Mouse (Mus musculus): ENCODE measurements around the gene Crabp2. TPM values are rescaled to one million over a fixed set of nuclear protein-coding genes. Genes with fewer than 3 reads are reported as not detected.

The Crabp2 gene
- polyA plus RNA-seq, 1 experiment from 2014 or later = 67.1 TPM

DNA sequence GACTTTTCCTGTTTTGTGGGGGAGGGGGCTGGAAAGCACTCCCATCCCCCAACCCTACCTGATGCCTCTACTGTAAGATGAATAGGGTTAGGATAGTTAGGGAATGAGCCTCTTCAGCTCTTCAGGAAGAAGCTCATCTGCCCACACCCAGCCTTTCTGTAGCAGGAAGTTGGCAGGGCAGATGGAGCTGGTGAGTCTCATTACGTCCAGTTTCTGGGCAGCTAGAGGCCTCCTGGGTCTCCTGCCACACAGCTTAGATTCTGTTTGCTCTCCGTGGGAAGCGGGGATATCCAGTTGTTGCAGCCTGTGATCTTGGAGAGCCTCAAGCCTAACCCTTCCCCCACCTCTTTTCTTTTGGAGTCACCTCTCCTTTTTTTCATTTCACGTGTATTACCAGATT is 38.6 kb upstream of the Crabp2 start:
- ATAC-seq = no peak
- Histone ChIP-seq H3K9ac (peak overlapping the region; percentile 51), H3K4me3 (peak overlapping the region; percentile 39)

DNA sequence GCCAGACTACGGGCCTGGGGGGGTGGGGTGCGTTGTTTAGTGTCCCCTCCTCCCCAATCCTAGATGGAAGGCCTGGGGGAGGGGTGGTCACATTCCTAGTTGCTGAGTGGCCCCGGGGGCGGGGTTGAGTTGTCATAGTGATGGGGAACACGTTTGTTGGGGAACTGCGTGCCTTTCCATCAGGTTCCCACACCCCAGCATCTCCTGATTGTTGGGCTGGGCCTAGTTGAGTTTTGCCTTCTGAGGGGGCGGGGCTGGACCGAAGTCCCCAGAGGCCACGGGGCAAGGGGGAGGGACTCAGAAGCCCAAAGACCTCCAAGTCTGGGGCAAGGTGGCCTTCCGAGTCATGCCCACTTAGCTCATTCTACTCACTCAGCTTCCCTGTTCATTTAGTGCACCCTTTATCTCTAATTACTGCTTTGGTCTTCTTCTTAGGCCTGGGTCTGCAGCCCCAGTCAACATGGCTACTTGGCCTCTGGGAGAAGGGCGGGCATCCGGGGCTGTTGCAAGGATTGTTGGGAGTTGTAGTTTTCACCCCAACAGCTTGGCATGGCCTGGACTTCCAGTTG is 37.8 kb upstream of the Crabp2 start:
- Histone ChIP-seq H3K36me3 (ENCODE audit: poor library complexity, severe bottlenecking) (peaks cover 28% of the 10 kb centered on the region), H3K4me2 (peak overlapping the region; percentile 97), H3K9me3 (replicated peaks) (no peaks in the 10 kb centered on the region), H3K27me3 (no peaks in the 10 kb centered on the region), H3K27ac (peak overlapping the region; percentile 76), H3K4me3 (peak overlapping the region; percentile 39), H3K4me1 (peaks cover 51% of the 10 kb centered on the region), H3K9ac (peak overlapping the region; percentile 51)
- ATAC-seq = no peak
- 4% methylated on average over 12 of the region's 12 CpGs for WGBS

More for the DNA sequence above, 38.6 kb upstream of the Crabp2 start:
- Histone ChIP-seq H3K27ac (peak overlapping the region; percentile 76; the same call in 1 of the 2 replicates), H3K4me2 (peak overlapping the region; percentile 97), H3K4me1 (peaks cover 51% of the 10 kb centered on the region), H3K9me3 (replicated peaks) (no peaks in the 10 kb centered on the region), H3K27me3 (no peaks in the 10 kb centered on the region), H3K36me3 (ENCODE audit: poor library complexity, severe bottlenecking) (peaks cover 20% of the 10 kb centered on the region)
- WGBS = 5% methylated on average over 4 of the region's 4 CpGs

DNA sequence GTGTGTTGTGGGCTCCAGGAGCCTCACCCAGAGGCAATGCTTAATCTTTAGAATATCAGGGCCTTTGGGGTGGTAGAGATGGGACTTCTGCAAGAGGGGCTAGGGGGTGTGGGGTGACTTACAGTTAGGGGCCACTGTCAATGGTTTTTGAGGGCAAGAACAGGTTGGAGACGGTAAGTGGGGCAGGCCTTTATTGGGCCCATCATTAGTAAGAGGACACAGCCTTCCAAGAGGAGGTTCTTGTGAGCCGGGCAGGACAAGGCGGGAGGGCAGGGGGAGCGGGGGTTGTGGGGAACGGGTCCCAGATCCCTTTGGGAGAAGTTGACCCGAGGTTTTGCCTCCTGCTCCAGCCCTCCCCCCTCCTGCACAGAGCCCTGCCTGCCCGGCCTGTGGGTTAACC is 35.0 kb upstream of the Crabp2 start:
- WGBS = 90% methylated on average over 7 of the region's 7 CpGs

DNA sequence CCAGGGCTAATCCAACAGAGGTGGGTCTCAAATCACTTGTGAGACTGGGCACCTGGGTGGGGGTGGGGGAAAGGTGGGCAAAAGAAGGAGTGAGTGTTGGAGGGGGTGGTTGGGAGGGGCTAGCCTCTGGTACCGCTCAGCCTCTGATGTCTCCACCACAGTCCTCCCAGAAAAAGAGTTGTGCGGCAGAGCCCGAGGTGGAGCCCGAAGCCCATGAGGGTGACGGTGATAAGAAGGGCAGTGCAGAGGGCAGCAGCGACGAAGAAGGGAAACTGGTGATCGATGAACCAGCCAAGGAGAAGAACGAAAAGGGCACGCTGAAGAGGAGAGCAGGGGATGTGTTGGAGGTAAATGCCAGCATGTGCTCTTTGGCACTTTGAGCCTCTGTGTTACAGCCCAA is 34.6 kb upstream of the Crabp2 start:
- H3K9me3 ChIP-seq (replicated peaks) = no peaks in the 10 kb centered on the region
- H3K4me1 ChIP-seq = peaks cover 34% of the 10 kb centered on the region
- peaks cover 49% of the 10 kb centered on the region for H3K36me3 ChIP-seq (ENCODE audit: poor library complexity, severe bottlenecking)
- no peaks in the 10 kb centered on the region for H3K27me3 ChIP-seq
- 93% methylated on average over 10 of the region's 10 CpGs for WGBS
- no peak overlapping the region for H3K9ac ChIP-seq
- H3K4me3 ChIP-seq = no peak overlapping the region
- H3K27ac ChIP-seq = no peak overlapping the region
- no peak for ATAC-seq
- H3K4me2 ChIP-seq = no peak overlapping the region

More for the DNA sequence above, 35.0 kb upstream of the Crabp2 start:
- H3K4me1 ChIP-seq = peaks cover 35% of the 10 kb centered on the region
- ATAC-seq = no peak
- no peak overlapping the region for H3K27ac ChIP-seq
- H3K9ac ChIP-seq = no peak overlapping the region
- H3K4me3 ChIP-seq = no peak overlapping the region
- H3K9me3 ChIP-seq (replicated peaks) = no peaks in the 10 kb centered on the region
- no peak overlapping the region for H3K4me2 ChIP-seq
- H3K36me3 ChIP-seq (ENCODE audit: poor library complexity, severe bottlenecking) = peaks cover 49% of the 10 kb centered on the region
- no peaks in the 10 kb centered on the region for H3K27me3 ChIP-seq

DNA sequence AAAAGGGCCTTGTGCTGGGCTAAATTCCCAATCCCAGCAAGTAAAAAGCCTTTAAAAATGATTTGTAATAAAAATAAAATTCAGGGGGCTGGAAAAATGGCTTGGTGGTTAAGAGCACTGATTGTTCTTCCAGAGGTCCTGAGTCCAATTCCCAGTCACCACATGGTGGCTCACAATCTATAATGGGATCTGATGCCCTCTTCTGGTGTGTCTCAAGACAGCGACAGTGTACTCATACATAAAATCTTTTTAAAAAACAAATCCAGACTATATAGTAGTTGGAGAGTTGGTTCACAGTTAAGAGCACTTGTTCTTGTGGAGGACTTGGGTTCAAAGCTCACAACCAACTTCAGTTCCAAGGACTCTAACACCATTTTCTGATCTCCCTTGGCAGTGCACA is 31.5 kb upstream of the Crabp2 start:
- H3K27me3 ChIP-seq = no peaks in the 10 kb centered on the region
- no peak overlapping the region for H3K4me3 ChIP-seq
- peaks cover 16% of the 10 kb centered on the region for H3K4me1 ChIP-seq
- H3K9me3 ChIP-seq (replicated peaks) = no peaks in the 10 kb centered on the region
- H3K27ac ChIP-seq = no peak overlapping the region
- H3K9ac ChIP-seq = no peak overlapping the region
- ATAC-seq = no peak
- no peak overlapping the region for H3K4me2 ChIP-seq
- H3K36me3 ChIP-seq (ENCODE audit: poor library complexity, severe bottlenecking) = peaks cover 53% of the 10 kb centered on the region
- WGBS = 85% methylated on average over 1 of the region's 1 CpGs

DNA sequence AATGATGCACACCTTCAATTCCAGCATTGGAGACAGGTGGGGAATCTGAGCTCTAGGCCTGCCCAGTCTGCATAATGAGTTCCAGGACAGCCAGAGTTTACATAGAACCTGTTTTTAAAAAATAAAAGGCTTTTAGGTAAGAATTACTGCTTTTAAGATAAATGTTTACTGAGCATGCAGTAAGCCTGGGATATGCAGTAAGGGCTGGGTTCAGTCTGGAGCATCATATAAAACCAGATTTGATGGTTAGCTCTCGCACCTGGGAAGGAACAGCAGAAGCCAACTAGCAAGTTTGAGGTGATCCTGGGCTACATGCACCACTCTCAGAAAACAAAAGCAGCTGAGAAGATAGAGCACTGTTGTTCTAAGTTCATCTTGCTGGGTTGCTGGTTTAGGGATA is 29.9 kb upstream of the Crabp2 start:
- H3K36me3 ChIP-seq (ENCODE audit: poor library complexity, severe bottlenecking) = peaks cover 60% of the 10 kb centered on the region
- 91% methylated on average over 1 of the region's 1 CpGs for WGBS
- H3K4me1 ChIP-seq = peaks cover 13% of the 10 kb centered on the region
- H3K9ac ChIP-seq = no peak overlapping the region
- 0 out of 2 replicates have a peak, but pooled peaks have one; percentile 3 for ATAC-seq
- H3K4me3 ChIP-seq = peak overlapping the region; percentile 72; the same call in 1 of the 2 replicates
- H3K9me3 ChIP-seq (replicated peaks) = no peaks in the 10 kb centered on the region
- no peaks in the 10 kb centered on the region for H3K27me3 ChIP-seq
- no peak overlapping the region for H3K27ac ChIP-seq
- peak overlapping the region; percentile 91 for H3K4me2 ChIP-seq

DNA sequence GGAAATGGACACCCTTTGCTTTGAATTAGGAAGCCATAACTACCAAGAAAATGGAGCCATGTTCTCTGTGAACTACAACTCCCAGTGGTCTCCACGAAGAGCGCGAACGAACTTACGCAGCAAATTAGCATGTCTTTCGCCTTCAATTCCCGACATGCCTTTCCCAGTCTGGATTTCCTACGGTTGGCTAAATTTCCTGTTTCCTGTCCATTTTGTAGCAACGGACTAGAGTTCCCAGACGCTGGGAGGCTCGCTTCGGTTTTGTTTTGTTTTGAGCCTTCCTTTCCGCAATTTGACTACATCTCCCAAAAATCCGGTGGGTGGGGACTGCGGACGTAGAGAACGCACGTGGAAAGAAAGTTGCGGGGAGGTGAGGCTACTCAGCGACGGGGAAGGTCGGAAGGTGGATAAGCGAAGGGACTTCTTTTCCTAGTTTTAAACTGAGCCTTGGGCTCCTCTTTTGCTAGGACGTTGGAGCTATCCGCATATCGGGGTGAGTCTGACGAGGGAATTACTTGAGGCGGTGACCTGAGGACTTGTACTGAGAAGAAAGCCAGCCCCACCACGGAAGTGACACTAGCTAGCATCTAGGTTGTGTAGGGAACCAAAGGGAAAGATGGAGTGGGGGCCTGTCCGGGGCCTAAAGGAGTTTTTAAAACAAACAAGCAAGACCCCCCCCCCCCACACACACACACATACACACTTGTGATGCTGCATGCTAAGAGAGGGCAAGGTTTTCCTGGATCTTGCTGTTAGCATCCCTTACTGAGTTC is 28.9 kb upstream of the Crabp2 start, which contains the start of gene Mrpl24:
Mrpl24 (plus strand) TSS at position 171 of the 773 bp plus-strand sequence.
- H3K27me3 ChIP-seq = no peaks in the 10 kb centered on the region
- peaks cover 60% of the 10 kb centered on the region for H3K36me3 ChIP-seq (ENCODE audit: poor library complexity, severe bottlenecking)
- H3K4me1 ChIP-seq = peaks cover 13% of the 10 kb centered on the region
- H3K9me3 ChIP-seq (replicated peaks) = no peaks in the 10 kb centered on the region
- peak within 1 kb of the TSS; percentile 75 for H3K27ac ChIP-seq
- WGBS = under 1% methylated on average over 30 of the region's 30 CpGs
- ATAC-seq = peak; percentile 87
- H3K9ac ChIP-seq = peak within 1 kb of the TSS; percentile 78
- peak within 1 kb of the TSS; percentile 72 for H3K4me3 ChIP-seq
- H3K4me2 ChIP-seq = peak within 1 kb of the TSS; percentile 91

DNA sequence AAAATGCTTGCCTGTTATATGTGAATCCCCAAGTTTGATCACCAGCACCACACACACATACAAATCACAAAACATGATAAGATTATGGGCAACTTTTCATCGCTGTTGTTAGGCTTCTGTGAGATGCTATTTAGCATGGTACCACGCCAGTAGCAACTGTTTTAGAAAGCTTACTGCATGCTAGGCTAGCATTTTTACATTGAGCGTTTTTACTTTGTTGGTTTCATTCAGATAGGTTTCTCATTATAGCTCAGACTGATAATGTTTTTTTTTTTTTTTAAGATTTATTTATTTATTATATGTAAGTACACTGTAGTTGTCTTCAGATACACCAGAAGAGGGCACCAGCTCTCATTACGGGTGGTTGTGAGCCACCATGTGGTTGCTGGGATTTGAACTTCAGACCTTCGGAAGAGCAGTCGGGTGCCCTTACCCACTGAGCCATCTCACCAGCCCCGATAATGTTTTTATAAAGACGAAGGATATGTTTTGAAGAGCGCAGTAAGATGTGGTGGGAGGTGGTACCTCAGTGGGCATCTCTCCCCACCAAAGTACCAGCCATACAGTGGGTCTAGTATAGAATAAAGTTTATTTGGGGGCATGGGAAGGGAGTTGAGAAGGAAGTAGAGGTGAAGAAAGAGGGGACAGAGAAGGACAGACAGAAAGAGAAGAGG is 28.1 kb upstream of the Crabp2 start:
- ATAC-seq = no peak
- Histone ChIP-seq H3K9me3 (replicated peaks) (no peaks in the 10 kb centered on the region), H3K4me1 (peaks cover 13% of the 10 kb centered on the region), H3K4me3 (peak overlapping the region; percentile 72), H3K4me2 (peak overlapping the region; percentile 91), H3K36me3 (ENCODE audit: poor library complexity, severe bottlenecking) (peaks cover 60% of the 10 kb centered on the region), H3K9ac (peak overlapping the region; percentile 78; the same call in 1 of the 2 replicates), H3K27me3 (no peaks in the 10 kb centered on the region), H3K27ac (no peak overlapping the region)
- WGBS = 66% methylated on average over 9 of the region's 9 CpGs

DNA sequence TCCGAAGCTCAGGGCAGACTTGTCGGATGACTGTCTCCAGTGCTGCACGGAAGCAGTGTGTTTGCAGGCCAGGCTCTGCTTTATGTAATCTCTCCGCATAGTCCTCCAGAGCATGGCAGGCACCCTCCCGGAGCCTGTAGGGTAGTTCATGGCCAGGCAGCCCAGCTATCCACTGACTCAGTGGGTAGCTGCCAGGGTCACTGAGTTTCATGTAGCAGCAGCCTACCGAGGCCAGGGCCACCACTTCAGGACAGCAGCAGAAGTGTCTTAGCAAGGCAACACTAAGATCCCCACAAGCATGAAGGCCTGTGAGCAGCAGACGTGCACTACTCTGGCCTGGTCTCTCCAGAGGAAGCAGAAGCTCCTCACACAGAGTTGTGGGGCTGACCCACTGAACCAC is 23.5 kb upstream of the Crabp2 start:
- Histone ChIP-seq H3K4me3 (no peak overlapping the region), H3K27ac (no peak overlapping the region), H3K36me3 (ENCODE audit: poor library complexity, severe bottlenecking) (peaks cover 62% of the 10 kb centered on the region), H3K27me3 (no peaks in the 10 kb centered on the region), H3K9me3 (replicated peaks) (no peaks in the 10 kb centered on the region), H3K4me1 (peaks cover 19% of the 10 kb centered on the region), H3K9ac (no peak overlapping the region), H3K4me2 (no peak overlapping the region)
- WGBS = 88% methylated on average over 7 of the region's 7 CpGs
- no peak for ATAC-seq

DNA sequence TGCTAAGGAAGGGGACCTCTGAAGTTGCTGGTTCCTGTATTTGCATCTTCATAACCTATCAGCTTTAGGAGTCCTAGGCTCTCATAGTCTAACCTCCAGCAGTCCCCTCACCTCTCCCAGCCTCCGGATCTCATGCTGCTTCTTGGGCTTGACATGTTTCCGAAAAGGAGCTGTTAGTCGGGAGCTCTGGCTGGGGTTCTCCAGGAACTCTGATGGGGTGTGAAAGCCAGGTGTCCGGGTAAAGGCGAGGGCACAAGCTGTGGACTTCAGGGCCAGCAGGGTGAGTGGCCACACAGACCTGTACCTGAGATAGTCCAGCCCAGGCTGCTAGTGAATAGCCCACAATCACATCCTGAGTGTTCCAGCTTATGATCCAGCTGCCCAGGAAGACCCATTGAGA is 21.0 kb upstream of the Crabp2 start:
- ATAC-seq = no peak
- Histone ChIP-seq H3K4me1 (peaks cover 30% of the 10 kb centered on the region), H3K27me3 (no peaks in the 10 kb centered on the region), H3K36me3 (ENCODE audit: poor library complexity, severe bottlenecking) (peaks cover 67% of the 10 kb centered on the region), H3K4me3 (no peak overlapping the region), H3K27ac (no peak overlapping the region), H3K4me2 (no peak overlapping the region), H3K9ac (no peak overlapping the region), H3K9me3 (replicated peaks) (no peaks in the 10 kb centered on the region)
- WGBS = 96% methylated on average over 5 of the region's 5 CpGs

DNA sequence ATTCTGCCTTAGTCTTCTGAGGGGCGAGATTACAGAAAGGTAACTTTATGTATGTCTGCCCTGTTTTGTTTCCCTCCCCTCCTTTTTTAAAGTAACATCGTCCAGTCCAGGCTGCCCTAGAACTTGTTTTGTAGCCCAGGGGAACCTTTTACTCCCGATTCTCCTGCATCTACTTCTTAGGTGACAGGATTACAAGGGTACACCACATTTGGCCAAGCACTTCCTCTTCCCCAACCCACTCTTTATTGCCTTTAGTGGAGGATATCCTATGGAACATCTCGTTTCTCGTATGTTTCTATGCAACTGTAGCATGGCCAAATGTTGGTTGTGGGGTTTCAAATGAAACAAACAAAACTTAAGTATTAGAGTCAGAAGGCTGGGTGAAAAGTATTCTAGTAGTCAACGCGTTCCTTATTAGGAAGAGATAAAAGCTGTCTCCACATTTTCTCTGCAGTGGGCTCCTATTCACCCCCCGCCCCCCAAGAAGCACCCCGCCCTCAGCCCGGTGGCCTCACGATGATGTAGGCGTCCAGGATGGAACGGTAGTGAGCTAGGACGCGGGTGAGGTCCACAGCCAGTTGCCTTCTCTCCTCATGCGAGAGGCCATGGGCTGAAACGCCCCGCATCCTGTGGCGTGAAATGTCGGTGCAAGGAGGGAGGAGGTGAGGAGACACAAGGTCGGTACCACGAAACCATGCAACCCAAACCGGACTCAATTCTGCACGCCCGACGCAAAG is 19.0 kb upstream of the Crabp2 start:
- H3K4me3 ChIP-seq = peak overlapping the region; percentile 82
- ATAC-seq = peak; percentile 48
- H3K9me3 ChIP-seq (replicated peaks) = no peaks in the 10 kb centered on the region
- H3K4me2 ChIP-seq = peak overlapping the region; percentile 78
- WGBS = 8% methylated on average over 26 of the region's 26 CpGs
- peaks cover 66% of the 10 kb centered on the region for H3K36me3 ChIP-seq (ENCODE audit: poor library complexity, severe bottlenecking)
- H3K27ac ChIP-seq = peak overlapping the region; percentile 68
- peak overlapping the region; percentile 86 for H3K9ac ChIP-seq
- H3K27me3 ChIP-seq = no peaks in the 10 kb centered on the region
- H3K4me1 ChIP-seq = peaks cover 41% of the 10 kb centered on the region
